Mouse (Mus musculus): ENCODE results near the gene Kif6. TPM values are rescaled to one million over a fixed set of nuclear protein-coding genes. Genes with fewer than 3 reads are reported as not detected.

Gene Kif6
- polyA plus RNA-seq, 1 experiment from 2014 or later = 2.5 TPM

GRCm38 (mm10) chr17:49779576-49779975 lies 164.6 kb downstream of the Kif6 start:
- Histone ChIP-seq H3K27me3 (ENCODE audit: control insufficient read depth, insufficient read depth, low read depth, low read length) (no peaks in the 10 kb centered on the region), H3K4me3 (ENCODE audit: low read depth, low read length) (no peak overlapping the region), H3K4me2 (ENCODE audit: low read length) (no peak overlapping the region), H3K9ac (ENCODE audit: low read depth, low read length) (no peak overlapping the region), H3K27ac (ENCODE audit: low read length) (no peak overlapping the region), H3K9me3 (replicated peaks; ENCODE audit: control insufficient read depth, low read length, poor library complexity, severe bottlenecking) (no peaks in the 10 kb centered on the region), H3K4me1 (ENCODE audit: control insufficient read depth, insufficient read depth, low read length) (no peaks in the 10 kb centered on the region), H3K36me3 (ENCODE audit: control insufficient read depth, insufficient read depth, low read length) (no peaks in the 10 kb centered on the region)
- WGBS = 80% methylated on average over 3 of the region's 3 CpGs
- ATAC-seq = no peak

- Histone ChIP-seq H3K4me1 (ENCODE audit: control insufficient read depth, insufficient read depth, low read length) (no peaks in the 10 kb centered on the region), H3K4me2 (ENCODE audit: low read length) (no peak overlapping the region), H3K9me3 (replicated peaks; ENCODE audit: control insufficient read depth, low read length, poor library complexity, severe bottlenecking) (no peaks in the 10 kb centered on the region), H3K36me3 (ENCODE audit: control insufficient read depth, insufficient read depth, low read length) (no peaks in the 10 kb centered on the region), H3K27me3 (ENCODE audit: control insufficient read depth, insufficient read depth, low read depth, low read length) (no peaks in the 10 kb centered on the region), H3K4me3 (ENCODE audit: low read depth, low read length) (no peak overlapping the region), H3K9ac (ENCODE audit: low read depth, low read length) (no peak overlapping the region), H3K27ac (ENCODE audit: low read length) (no peak overlapping the region)
- WGBS = 89% methylated on average over 5 of the region's 5 CpGs
- no peak for ATAC-seq
These were observed 170.9 kb downstream of the Kif6 start for GRCm38 (mm10) chr17:49785851-49786250.

- no peak overlapping the region for H3K4me2 ChIP-seq (ENCODE audit: low read length)
- H3K36me3 ChIP-seq (ENCODE audit: control insufficient read depth, insufficient read depth, low read length) = no peaks in the 10 kb centered on the region
- H3K4me3 ChIP-seq (ENCODE audit: low read depth, low read length) = no peak overlapping the region
- no peaks in the 10 kb centered on the region for H3K4me1 ChIP-seq (ENCODE audit: control insufficient read depth, insufficient read depth, low read length)
- H3K27me3 ChIP-seq (ENCODE audit: control insufficient read depth, insufficient read depth, low read depth, low read length) = no peaks in the 10 kb centered on the region
- H3K9me3 ChIP-seq (replicated peaks; ENCODE audit: control insufficient read depth, low read length, poor library complexity, severe bottlenecking) = no peaks in the 10 kb centered on the region
- H3K9ac ChIP-seq (ENCODE audit: low read depth, low read length) = no peak overlapping the region
- WGBS = 58% methylated on average over 9 of the region's 9 CpGs
- ATAC-seq = no peak
- H3K27ac ChIP-seq (ENCODE audit: low read length) = no peak overlapping the region
These were observed 172.4 kb downstream of the Kif6 start for GRCm38 (mm10) chr17:49787351-49787750.

- H3K27ac ChIP-seq (ENCODE audit: low read length) = no peak overlapping the region
- ATAC-seq = no peak
- H3K4me2 ChIP-seq (ENCODE audit: low read length) = no peak overlapping the region
- H3K4me3 ChIP-seq (ENCODE audit: low read depth, low read length) = no peak overlapping the region
- WGBS = 55% methylated on average over 7 of the region's 7 CpGs
- no peaks in the 10 kb centered on the region for H3K4me1 ChIP-seq (ENCODE audit: control insufficient read depth, insufficient read depth, low read length)
- no peak overlapping the region for H3K9ac ChIP-seq (ENCODE audit: low read depth, low read length)
- H3K27me3 ChIP-seq (ENCODE audit: control insufficient read depth, insufficient read depth, low read depth, low read length) = no peaks in the 10 kb centered on the region
- no peaks in the 10 kb centered on the region for H3K9me3 ChIP-seq (replicated peaks; ENCODE audit: control insufficient read depth, low read length, poor library complexity, severe bottlenecking)
- H3K36me3 ChIP-seq (ENCODE audit: control insufficient read depth, insufficient read depth, low read length) = no peaks in the 10 kb centered on the region
These were observed 173.4 kb downstream of the Kif6 start for GRCm38 (mm10) chr17:49788187-49788974.

GRCm38 (mm10) chr17:49791546-49791945 lies 176.6 kb downstream of the Kif6 start:
- Histone ChIP-seq H3K27ac (ENCODE audit: low read length) (no peak overlapping the region), H3K9me3 (replicated peaks; ENCODE audit: control insufficient read depth, low read length, poor library complexity, severe bottlenecking) (no peaks in the 10 kb centered on the region), H3K27me3 (ENCODE audit: control insufficient read depth, insufficient read depth, low read depth, low read length) (no peaks in the 10 kb centered on the region), H3K4me2 (ENCODE audit: low read length) (no peak overlapping the region), H3K9ac (ENCODE audit: low read depth, low read length) (no peak overlapping the region), H3K4me1 (ENCODE audit: control insufficient read depth, insufficient read depth, low read length) (no peaks in the 10 kb centered on the region), H3K36me3 (ENCODE audit: control insufficient read depth, insufficient read depth, low read length) (no peaks in the 10 kb centered on the region), H3K4me3 (ENCODE audit: low read depth, low read length) (no peak overlapping the region)
- no peak for ATAC-seq
- WGBS = 97% methylated on average over 5 of the region's 5 CpGs

- 90% methylated on average over 10 of the region's 10 CpGs for WGBS
- Histone ChIP-seq H3K4me1 (ENCODE audit: control insufficient read depth, insufficient read depth, low read length) (no peaks in the 10 kb centered on the region), H3K27ac (ENCODE audit: low read length) (no peak overlapping the region), H3K9me3 (replicated peaks; ENCODE audit: control insufficient read depth, low read length, poor library complexity, severe bottlenecking) (no peaks in the 10 kb centered on the region), H3K4me2 (ENCODE audit: low read length) (no peak overlapping the region), H3K36me3 (ENCODE audit: control insufficient read depth, insufficient read depth, low read length) (no peaks in the 10 kb centered on the region), H3K9ac (ENCODE audit: low read depth, low read length) (no peak overlapping the region), H3K27me3 (ENCODE audit: control insufficient read depth, insufficient read depth, low read depth, low read length) (no peaks in the 10 kb centered on the region), H3K4me3 (ENCODE audit: low read depth, low read length) (no peak overlapping the region)
- no peak for ATAC-seq
These were observed 177.3 kb downstream of the Kif6 start for GRCm38 (mm10) chr17:49792217-49792743.

GRCm38 (mm10) chr17:49792946-49793345 lies 178.0 kb downstream of the Kif6 start:
- no peaks in the 10 kb centered on the region for H3K27me3 ChIP-seq (ENCODE audit: control insufficient read depth, insufficient read depth, low read depth, low read length)
- no peaks in the 10 kb centered on the region for H3K4me1 ChIP-seq (ENCODE audit: control insufficient read depth, insufficient read depth, low read length)
- H3K27ac ChIP-seq (ENCODE audit: low read length) = no peak overlapping the region
- H3K9me3 ChIP-seq (replicated peaks; ENCODE audit: control insufficient read depth, low read length, poor library complexity, severe bottlenecking) = no peaks in the 10 kb centered on the region
- no peak for ATAC-seq
- 89% methylated on average over 1 of the region's 1 CpGs for WGBS
- H3K9ac ChIP-seq (ENCODE audit: low read depth, low read length) = no peak overlapping the region
- H3K36me3 ChIP-seq (ENCODE audit: control insufficient read depth, insufficient read depth, low read length) = no peaks in the 10 kb centered on the region
- no peak overlapping the region for H3K4me2 ChIP-seq (ENCODE audit: low read length)
- no peak overlapping the region for H3K4me3 ChIP-seq (ENCODE audit: low read depth, low read length)

- Histone ChIP-seq H3K4me3 (ENCODE audit: low read depth, low read length) (no peak overlapping the region), H3K27ac (ENCODE audit: low read length) (no peak overlapping the region), H3K4me1 (ENCODE audit: control insufficient read depth, insufficient read depth, low read length) (no peaks in the 10 kb centered on the region), H3K4me2 (ENCODE audit: low read length) (no peak overlapping the region), H3K9ac (ENCODE audit: low read depth, low read length) (no peak overlapping the region), H3K36me3 (ENCODE audit: control insufficient read depth, insufficient read depth, low read length) (no peaks in the 10 kb centered on the region), H3K9me3 (replicated peaks; ENCODE audit: control insufficient read depth, low read length, poor library complexity, severe bottlenecking) (no peaks in the 10 kb centered on the region), H3K27me3 (ENCODE audit: control insufficient read depth, insufficient read depth, low read depth, low read length) (no peaks in the 10 kb centered on the region)
- 96% methylated on average over 3 of the region's 3 CpGs for WGBS
- no peak for ATAC-seq
These were observed 179.0 kb downstream of the Kif6 start for GRCm38 (mm10) chr17:49793965-49794364.

- 85% methylated on average over 3 of the region's 3 CpGs for WGBS
- no peaks in the 10 kb centered on the region for H3K9me3 ChIP-seq (replicated peaks; ENCODE audit: control insufficient read depth, low read length, poor library complexity, severe bottlenecking)
- ATAC-seq = no peak
- H3K36me3 ChIP-seq (ENCODE audit: control insufficient read depth, insufficient read depth, low read length) = no peaks in the 10 kb centered on the region
- no peak overlapping the region for H3K27ac ChIP-seq (ENCODE audit: low read length)
- no peaks in the 10 kb centered on the region for H3K27me3 ChIP-seq (ENCODE audit: control insufficient read depth, insufficient read depth, low read depth, low read length)
- H3K4me2 ChIP-seq (ENCODE audit: low read length) = no peak overlapping the region
- H3K9ac ChIP-seq (ENCODE audit: low read depth, low read length) = no peak overlapping the region
- no peaks in the 10 kb centered on the region for H3K4me1 ChIP-seq (ENCODE audit: control insufficient read depth, insufficient read depth, low read length)
- no peak overlapping the region for H3K4me3 ChIP-seq (ENCODE audit: low read depth, low read length)
These were observed 180.3 kb downstream of the Kif6 start for GRCm38 (mm10) chr17:49795241-49795640.

Measured in midbrain, embryonic 16.5 days (tissue).